Mouse (Mus musculus): ENCODE data around the gene Erich6. TPM values are rescaled to one million over a fixed set of nuclear protein-coding genes. Genes with fewer than 3 reads are reported as not detected.
"Not testable (repeated sequence)": the region's sequence is repeated elsewhere in the genome, so short reads cannot be mapped to it uniquely, and the experiment has no call there.

The Erich6 gene
- polyA plus RNA-seq, 1 experiment: not detected

DNA sequence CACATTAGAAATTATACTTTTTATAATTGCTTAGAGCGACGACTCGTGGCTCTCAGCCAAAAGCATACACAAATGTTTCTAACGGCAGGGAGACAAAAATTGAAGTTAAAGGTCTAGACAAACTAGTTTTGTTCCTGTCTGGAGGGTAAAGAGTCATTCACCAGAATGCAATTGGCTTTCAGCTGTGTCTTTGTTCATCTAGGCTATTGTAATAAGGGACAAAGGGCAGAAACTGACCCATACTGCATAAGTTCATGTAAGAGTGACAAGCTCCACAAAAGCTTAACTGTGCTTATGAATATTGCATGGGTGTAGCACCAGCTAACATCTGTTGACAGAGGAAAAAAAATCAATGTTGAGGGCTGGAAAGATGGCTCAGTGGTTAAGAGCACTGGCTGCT, 28.5 kb downstream of the Erich6 start:
- Histone ChIP-seq H3K4me1 (ENCODE audit: control insufficient read depth, insufficient read depth, insufficient read length, low read length) (no peaks in the 10 kb centered on the region), H3K27me3 (ENCODE audit: control insufficient read depth, insufficient read depth, low read length) (no peaks in the 10 kb centered on the region), H3K4me3 (ENCODE audit: low read depth, low read length) (no peak overlapping the region), H3K36me3 (ENCODE audit: control insufficient read depth, insufficient read depth, low read length) (no peaks in the 10 kb centered on the region), H3K27ac (ENCODE audit: insufficient read depth, low read depth, low read length) (no peak overlapping the region)
- 40% methylated on average over 4 of the region's 4 CpGs for WGBS
- TF ChIP-seq POLR2A (IDR thresholded peaks at IDR 0.05; ENCODE audit: low read depth, low read length) (no peak), CTCF (IDR thresholded peaks at IDR 0.05; ENCODE audit: extremely low read depth, insufficient read length, insufficient replicate concordance, low read depth, low read length) (no peak)

DNA sequence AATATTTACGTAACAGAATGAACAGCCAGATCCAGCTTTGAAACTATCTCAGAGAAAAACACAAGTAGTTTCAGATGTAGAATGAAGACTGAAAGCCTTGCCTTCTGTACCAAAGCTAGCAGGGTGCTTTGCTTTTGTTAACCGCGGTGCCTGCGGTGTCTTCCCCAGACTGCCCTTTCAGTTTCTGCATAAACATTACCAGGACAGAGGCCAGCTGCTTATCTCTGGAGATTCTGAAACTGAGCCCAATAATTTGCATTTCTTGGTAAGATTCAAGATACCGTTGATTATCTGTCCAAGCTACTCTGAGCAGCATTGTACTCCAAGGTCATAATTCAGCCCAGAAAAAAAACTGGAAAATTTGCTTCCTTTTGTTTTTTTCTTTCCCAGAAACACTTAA, 43.4 kb downstream of the Erich6 start:
- no peak overlapping the region for H3K27ac ChIP-seq (ENCODE audit: insufficient read depth, low read depth, low read length)
- no peak for TF ChIP-seq CTCF (IDR thresholded peaks at IDR 0.05; ENCODE audit: extremely low read depth, insufficient read length, insufficient replicate concordance, low read depth, low read length)
- TF ChIP-seq POLR2A (IDR thresholded peaks at IDR 0.05; ENCODE audit: low read depth, low read length): no peak
- WGBS: 57% methylated on average over 5 of the region's 5 CpGs
- no peaks in the 10 kb centered on the region for H3K4me1 ChIP-seq (ENCODE audit: control insufficient read depth, insufficient read depth, insufficient read length, low read length)
- no peak overlapping the region for H3K4me3 ChIP-seq (ENCODE audit: low read depth, low read length)
- peaks cover 26% of the 10 kb centered on the region for H3K36me3 ChIP-seq (ENCODE audit: control insufficient read depth, insufficient read depth, low read length)
- no peaks in the 10 kb centered on the region for H3K27me3 ChIP-seq (ENCODE audit: control insufficient read depth, insufficient read depth, low read length)

DNA sequence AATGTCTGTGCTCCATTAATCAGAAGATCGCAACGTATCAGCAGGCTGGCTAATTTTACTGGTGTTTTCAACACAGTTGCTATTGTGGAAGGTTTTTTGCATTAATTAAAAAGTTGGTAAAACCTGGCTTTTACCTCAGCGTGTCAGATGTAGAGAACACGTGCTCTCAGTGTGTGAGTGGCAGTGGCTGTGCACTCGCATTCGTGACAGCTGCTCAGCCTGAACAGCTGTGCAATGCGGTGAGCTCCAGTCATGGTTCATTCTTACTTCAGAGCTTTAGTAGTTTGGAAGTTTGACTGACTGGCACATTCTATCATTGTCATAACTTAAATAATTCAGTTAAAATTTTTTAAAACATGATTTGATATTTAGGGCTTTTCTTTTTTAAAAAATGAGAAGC, 44.3 kb downstream of the Erich6 start:
- 92% methylated on average over 7 of the region's 7 CpGs for WGBS
- not testable (repeated sequence) for H3K4me3 ChIP-seq (ENCODE audit: low read depth, low read length); H3K4me1 ChIP-seq (ENCODE audit: control insufficient read depth, insufficient read depth, insufficient read length, low read length); H3K27ac ChIP-seq (ENCODE audit: insufficient read depth, low read depth, low read length); H3K27me3 ChIP-seq (ENCODE audit: control insufficient read depth, insufficient read depth, low read length)
- H3K36me3 ChIP-seq (ENCODE audit: control insufficient read depth, insufficient read depth, low read length): peaks cover 29% of the 10 kb centered on the region

DNA sequence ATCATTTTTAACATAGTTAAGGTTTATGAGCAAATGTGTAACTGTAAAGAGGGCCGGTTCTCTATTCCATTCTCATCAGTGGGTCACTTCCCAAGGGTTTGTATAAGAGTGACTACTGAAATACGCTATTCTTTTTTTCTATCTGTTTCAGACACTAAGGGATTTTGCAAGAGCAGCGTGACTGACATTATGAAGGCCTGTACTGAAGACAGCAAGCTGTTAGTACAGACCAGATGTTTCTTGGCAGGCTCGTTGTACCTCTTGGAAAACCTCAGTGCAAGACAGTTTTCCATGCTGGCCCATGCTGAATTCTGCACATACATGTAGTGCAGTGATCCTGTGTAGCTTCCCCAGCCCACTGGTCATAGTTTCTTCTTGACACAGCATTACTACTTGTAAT, 46.5 kb downstream of the Erich6 start:
- H3K4me1 ChIP-seq (ENCODE audit: control insufficient read depth, insufficient read depth, insufficient read length, low read length); H3K27ac ChIP-seq (ENCODE audit: insufficient read depth, low read depth, low read length); H3K27me3 ChIP-seq (ENCODE audit: control insufficient read depth, insufficient read depth, low read length); H3K4me3 ChIP-seq (ENCODE audit: low read depth, low read length): not testable (repeated sequence)
- H3K36me3 ChIP-seq (ENCODE audit: control insufficient read depth, insufficient read depth, low read length): peaks cover 43% of the 10 kb centered on the region
- WGBS: 86% methylated on average over 4 of the region's 4 CpGs

DNA sequence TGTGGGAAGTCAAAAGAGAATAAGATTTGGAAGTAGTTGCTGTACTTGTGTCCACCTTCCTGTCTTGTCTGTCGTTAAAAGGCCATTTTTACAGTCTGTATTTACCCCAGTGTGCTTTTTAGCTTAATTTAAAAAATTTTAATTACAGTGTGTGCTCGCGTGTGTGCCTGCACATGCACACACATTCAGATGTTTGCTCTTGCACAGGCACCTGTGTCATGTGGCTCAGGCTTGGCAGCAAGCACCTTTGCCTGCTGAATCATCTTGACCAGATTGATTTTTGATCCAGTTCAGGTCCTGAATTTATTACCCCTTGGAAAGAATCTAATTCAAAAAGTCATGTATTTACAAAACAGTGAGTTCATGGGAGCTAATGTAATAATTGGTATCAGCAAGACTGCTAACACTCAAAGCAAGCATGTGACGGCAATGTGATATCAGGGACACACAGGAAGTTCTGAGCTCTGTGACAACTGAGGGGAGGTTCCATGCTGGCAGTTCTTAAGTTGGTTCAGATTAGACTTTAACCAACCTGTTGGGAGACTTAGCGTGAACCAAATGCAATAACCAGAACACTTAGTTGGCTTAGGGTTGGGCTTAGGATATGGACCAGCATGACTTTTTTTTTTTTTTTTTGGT, 54.1 kb downstream of the Erich6 start:
- H3K4me3 ChIP-seq (ENCODE audit: low read depth, low read length): no peak overlapping the region
- H3K36me3 ChIP-seq (ENCODE audit: control insufficient read depth, insufficient read depth, low read length): peaks cover 25% of the 10 kb centered on the region
- 28% methylated on average over 5 of the region's 5 CpGs for WGBS
- H3K27me3 ChIP-seq (ENCODE audit: control insufficient read depth, insufficient read depth, low read length): no peaks in the 10 kb centered on the region
- H3K4me1 ChIP-seq (ENCODE audit: control insufficient read depth, insufficient read depth, insufficient read length, low read length): peaks cover 18% of the 10 kb centered on the region
- H3K27ac ChIP-seq (ENCODE audit: insufficient read depth, low read depth, low read length): peak overlapping the region; percentile 27; the same call in 1 of the 2 replicates
- TF ChIP-seq CTCF (IDR thresholded peaks at IDR 0.05; ENCODE audit: extremely low read depth, insufficient read length, insufficient replicate concordance, low read depth, low read length) (no peak), POLR2A (IDR thresholded peaks at IDR 0.05; ENCODE audit: low read depth, low read length) (no peak)

DNA sequence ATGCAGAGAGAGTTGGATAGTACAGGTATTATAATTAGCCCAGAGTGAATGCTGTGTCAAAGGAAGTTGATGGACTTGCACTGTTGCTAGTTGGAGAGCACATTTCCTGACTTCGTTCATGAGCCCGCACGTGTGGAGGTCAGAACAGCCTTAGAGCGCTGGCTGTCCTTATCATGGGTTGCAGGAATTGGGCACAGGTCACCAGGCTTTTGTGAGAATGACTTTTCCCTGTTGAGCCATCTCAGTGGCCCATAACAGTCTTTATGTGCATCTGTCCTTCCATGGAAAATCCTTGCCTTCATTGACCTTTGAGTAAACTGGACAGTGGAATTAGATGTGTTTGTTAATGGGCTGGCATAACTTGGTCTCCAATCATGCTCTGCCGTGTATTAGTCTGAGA, 54.7 kb downstream of the Erich6 start:
- peaks cover 18% of the 10 kb centered on the region for H3K4me1 ChIP-seq (ENCODE audit: control insufficient read depth, insufficient read depth, insufficient read length, low read length)
- H3K27me3 ChIP-seq (ENCODE audit: control insufficient read depth, insufficient read depth, low read length): no peaks in the 10 kb centered on the region
- no peak overlapping the region for H3K4me3 ChIP-seq (ENCODE audit: low read depth, low read length)
- TF ChIP-seq POLR2A (IDR thresholded peaks at IDR 0.05; ENCODE audit: low read depth, low read length) (no peak), CTCF (IDR thresholded peaks at IDR 0.05; ENCODE audit: extremely low read depth, insufficient read length, insufficient replicate concordance, low read depth, low read length) (no peak)
- WGBS: 48% methylated on average over 5 of the region's 5 CpGs
- peak overlapping the region; percentile 27; the same call in 1 of the 2 replicates for H3K27ac ChIP-seq (ENCODE audit: insufficient read depth, low read depth, low read length)
- peaks cover 20% of the 10 kb centered on the region for H3K36me3 ChIP-seq (ENCODE audit: control insufficient read depth, insufficient read depth, low read length)

DNA sequence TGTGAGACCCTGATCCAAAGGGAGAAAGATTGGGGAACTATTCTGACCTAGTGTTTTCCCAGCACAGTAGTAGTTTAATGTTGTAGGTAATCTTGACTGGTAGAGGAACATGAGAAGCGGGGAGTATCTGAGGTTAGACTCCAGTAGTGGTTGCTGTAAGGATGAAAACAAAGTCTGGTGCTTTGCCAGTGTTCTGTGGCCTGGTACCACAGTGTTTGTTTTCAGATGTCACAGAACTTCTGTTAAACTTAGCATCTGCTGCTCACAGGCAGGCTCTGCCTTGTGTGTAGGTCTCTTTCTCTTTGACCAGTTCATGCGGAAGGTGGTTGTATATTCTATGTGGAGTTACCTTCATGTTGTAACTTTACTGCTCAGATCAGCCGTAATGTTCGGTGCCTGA, 55.5 kb downstream of the Erich6 start:
- TF ChIP-seq POLR2A (IDR thresholded peaks at IDR 0.05; ENCODE audit: low read depth, low read length): no peak
- TF ChIP-seq CTCF (IDR thresholded peaks at IDR 0.05; ENCODE audit: extremely low read depth, insufficient read length, insufficient replicate concordance, low read depth, low read length): no peak
- Histone ChIP-seq H3K36me3 (ENCODE audit: control insufficient read depth, insufficient read depth, low read length) (peaks cover 13% of the 10 kb centered on the region), H3K4me3 (ENCODE audit: low read depth, low read length) (no peak overlapping the region), H3K27me3 (ENCODE audit: control insufficient read depth, insufficient read depth, low read length) (no peaks in the 10 kb centered on the region), H3K4me1 (ENCODE audit: control insufficient read depth, insufficient read depth, insufficient read length, low read length) (peaks cover 18% of the 10 kb centered on the region), H3K27ac (ENCODE audit: insufficient read depth, low read depth, low read length) (no peak overlapping the region)
- WGBS: 30% methylated on average over 4 of the region's 4 CpGs
